Mouse (Mus musculus) spleen, adult 18-20 months (tissue): ENCODE results near the gene Cdc42bpb.

Experiments used
- DNase-seq, 2 experiments: peaks; one replicate each; pipeline ENCODE4 v3.0.0; 2022; ENCODE audit warnings: mixed read lengths in 2 of 2

Gene Cdc42bpb

GRCm38 (mm10) chr12:111333020-111333605, 44.4 kb downstream of the Cdc42bpb start:
- DNase-seq, result no peak

- DNase-seq, result no peak
Measured at GRCm38 (mm10) chr12:111332443-111332842, 45.1 kb downstream of the Cdc42bpb start.

GRCm38 (mm10) chr12:111331573-111331972, 45.9 kb downstream of the Cdc42bpb start:
- DNase-seq, result no peak

- DNase-seq, result no peak
Measured at GRCm38 (mm10) chr12:111329281-111329680, 48.2 kb downstream of the Cdc42bpb start.

GRCm38 (mm10) chr12:111328360-111328759, 49.2 kb downstream of the Cdc42bpb start:
- no peak for DNase-seq

GRCm38 (mm10) chr12:111325744-111326424, 51.6 kb downstream of the Cdc42bpb start:
- no peak for DNase-seq

GRCm38 (mm10) chr12:111324949-111325348, 52.6 kb downstream of the Cdc42bpb start:
- DNase-seq, result no peak

- DNase-seq, result no peak
Measured at GRCm38 (mm10) chr12:111324536-111324935, 53.0 kb downstream of the Cdc42bpb start.

GRCm38 (mm10) chr12:111323423-111323822, 54.1 kb downstream of the Cdc42bpb start:
- DNase-seq, result no peak

GRCm38 (mm10) chr12:111321832-111322231, 55.7 kb downstream of the Cdc42bpb start:
- DNase-seq, result no peak

GRCm38 (mm10) chr12:111320549-111320948, 57.0 kb downstream of the Cdc42bpb start:
- DNase-seq, result no peak

GRCm38 (mm10) chr12:111317694-111318093, 59.8 kb downstream of the Cdc42bpb start:
- no peak for DNase-seq

- no peak for DNase-seq
Measured at GRCm38 (mm10) chr12:111314273-111314672, 63.2 kb downstream of the Cdc42bpb start.

- no peak for DNase-seq
Measured at GRCm38 (mm10) chr12:111311775-111312174, 65.7 kb downstream of the Cdc42bpb start.

- DNase-seq, result no peak
Measured at GRCm38 (mm10) chr12:111309931-111310330, 67.6 kb downstream of the Cdc42bpb start.

- no peak for DNase-seq
Measured at GRCm38 (mm10) chr12:111309256-111309655, 68.3 kb downstream of the Cdc42bpb start.

GRCm38 (mm10) chr12:111306821-111307220, 70.7 kb downstream of the Cdc42bpb start:
- DNase-seq, result no peak

- DNase-seq, result no peak
Measured at GRCm38 (mm10) chr12:111303702-111304337, 73.7 kb downstream of the Cdc42bpb start.

GRCm38 (mm10) chr12:111302018-111302345, 75.5 kb downstream of the Cdc42bpb start:
- no peak for DNase-seq

- DNase-seq, result no peak
Measured at GRCm38 (mm10) chr12:111301322-111302017, 76.0 kb downstream of the Cdc42bpb start.

GRCm38 (mm10) chr12:111293025-111293424, 84.5 kb downstream of the Cdc42bpb start:
- no peak for DNase-seq

GRCm38 (mm10) chr12:111284532-111284931, 93.0 kb downstream of the Cdc42bpb start:
- no peak for DNase-seq

- no peak for DNase-seq
Measured at GRCm38 (mm10) chr12:111283573-111283972, 93.9 kb downstream of the Cdc42bpb start.

GRCm38 (mm10) chr12:111276371-111276770, 101.1 kb downstream of the Cdc42bpb start:
- no peak for DNase-seq
